Mouse (Mus musculus) common myeloid progenitor, adult 5-6 weeks (primary cell): ENCODE data around the gene Upk1b. TPM values are rescaled to one million over a fixed set of nuclear protein-coding genes. Genes with fewer than 3 reads are reported as not detected.

ENCODE experiments used
- ATAC-seq: replicated peaks from 2 replicates; pipeline ENCODE4 v1.8.0; 2016; ENCODE audit warnings: low read depth, mild to moderate bottlenecking, moderate TSS enrichment, inconsistent platforms; ENCODE audit not compliant: poor library complexity, severe bottlenecking
- total RNA-seq: library from RNA; stranded (forward); fragments of 200-1000, 187-1606 nt; gene quantifications from 2 replicates; pipeline ENCODE4 v1.2.3, GENCODE M21; 2017

Gene Upk1b
- total RNA-seq, 1 experiment from 2014 or later = 1.2 TPM

GRCm38 (mm10) chr16:38728576-38729132 is 71.5 kb downstream of the Upk1b start:
- no peak for ATAC-seq

- ATAC-seq = no peak
Measured at GRCm38 (mm10) chr16:38724974-38725373, 75.2 kb downstream of the Upk1b start.

GRCm38 (mm10) chr16:38724256-38724655 is 75.9 kb downstream of the Upk1b start:
- ATAC-seq = no peak

Other genes starting within 250 kb of the Upk1b start
- 30.0 and 76.3 TPM in 2 replicates for gene Tmem39a, start 241.6 kb downstream of the Upk1b start, total RNA-seq
- 4.0 and 4.5 TPM in 2 replicates for gene Arhgap31, start 87.1 kb downstream of the Upk1b start, total RNA-seq
- gene B4galt4, start 58.1 kb downstream of the Upk1b start, total RNA-seq = 30.0 and 30.8 TPM in 2 replicates
- gene 4930435E12Rik, start 28.4 kb upstream of the Upk1b start, total RNA-seq = not detected in 2 replicates
- not detected in 2 replicates for gene Igsf11, start 92.3 kb upstream of the Upk1b start, total RNA-seq